Mouse (Mus musculus) spleen, adult 2 months (tissue): ENCODE data around the gene Tlr6. TPM values are rescaled to one million over a fixed set of nuclear protein-coding genes. Genes with fewer than 3 reads are reported as not detected.

Experiments used
- DNase-seq, 2 experiments: peaks; one replicate each; pipeline versions ENCODE4 v3.0.0 to v3.0.0-alpha.2; 2012 to 2021; ENCODE audit warnings: low spot score in 2 of 2, low read depth in 1 of 2
- H3K27ac ChIP-seq: fragments of 200-500 bp; 2 replicates; pipeline ENCODE4 v1.5.1; 2012; ENCODE audit warnings: low read length, inconsistent platforms; ENCODE audit not compliant: insufficient read depth
- H3K27me3 ChIP-seq: fragments of 200-500 bp; 2 replicates; pipeline ENCODE4 v1.6.1; 2012; ENCODE audit warnings: mild to moderate bottlenecking, moderate library complexity, low read length, inconsistent platforms; ENCODE audit not compliant: control insufficient read depth, insufficient read depth
- H3K36me3 ChIP-seq: fragments of 200-500 bp; 2 replicates; pipeline ENCODE4 v1.6.1; 2012; ENCODE audit warnings: mild to moderate bottlenecking, low read length, inconsistent platforms; ENCODE audit not compliant: control insufficient read depth, insufficient read depth
- H3K4me1 ChIP-seq: fragments of 200-500 bp; 2 replicates; pipeline ENCODE4 v1.6.1; 2011; ENCODE audit warnings: inconsistent platforms; ENCODE audit not compliant: control insufficient read depth, insufficient read depth, insufficient read length
- H3K4me3 ChIP-seq: fragments of 200-500 bp; 2 replicates; pipeline ENCODE4 v1.5.1; 2011; ENCODE audit warnings: mild to moderate bottlenecking, inconsistent platforms; ENCODE audit not compliant: insufficient read depth, insufficient read length; ENCODE audit errors: extremely low read depth
- CTCF ChIP-seq: fragments of 200-500 bp; IDR thresholded peaks from 2 replicates; pipeline ENCODE4 v1.5.1; 2011; ENCODE audit warnings: mild to moderate bottlenecking, inconsistent platforms; ENCODE audit not compliant: insufficient read depth, insufficient read length, insufficient replicate concordance; ENCODE audit errors: extremely low read depth
- POLR2A ChIP-seq: fragments of 200-500 bp; IDR thresholded peaks from 2 replicates; pipeline ENCODE4 v1.6.1; 2011; ENCODE audit warnings: low read depth, low read length, inconsistent platforms
- WGBS: fragments of 180-500 bp; shearing (Covaris S2); methylation state at CpG from one replicate; pipeline ENCODE4 v1.1.7; 2018; 5-methylcytosine and 5-hydroxymethylcytosine counted together
- polyA plus RNA-seq: library from polyadenylated mRNA; depleted of rRNA; stranded (reverse); fragments of >200 nt; gene quantifications from 2 replicates; pipeline ENCODE4 v1.2.3, GENCODE M21; 2012

Tlr6 gene
- polyA plus RNA-seq, 1 experiment: 2.4 TPM

DNA sequence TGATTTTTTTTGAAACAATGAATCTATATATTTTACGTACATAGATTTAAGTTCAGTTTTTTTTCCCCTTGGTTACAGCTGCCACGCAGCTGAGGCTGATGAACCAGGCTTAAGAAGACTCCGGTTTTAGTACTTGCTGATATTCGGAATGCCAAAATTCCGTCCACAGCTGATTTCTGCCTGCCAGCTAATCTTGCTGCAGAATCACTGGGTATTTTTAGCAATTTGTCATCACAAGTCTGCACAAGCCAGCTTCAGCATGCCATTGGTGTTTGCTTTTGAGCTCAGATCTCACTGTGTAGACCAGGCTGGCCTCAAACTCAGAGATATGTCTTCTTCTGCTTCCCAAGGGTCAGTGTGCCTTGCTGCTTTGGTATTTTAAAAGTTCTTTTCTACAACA lies 8.4 kb downstream of the Tlr6 start:
- no peaks in the 10 kb centered on the region for H3K4me1 ChIP-seq
- H3K27me3 ChIP-seq: no peaks in the 10 kb centered on the region
- H3K4me3 ChIP-seq: no peak overlapping the region
- no peak overlapping the region for H3K27ac ChIP-seq
- no peak for DNase-seq
- TF ChIP-seq POLR2A (no peak), CTCF (no peak)
- no peaks in the 10 kb centered on the region for H3K36me3 ChIP-seq
- 93% methylated on average over 5 of the region's 5 CpGs for WGBS

- Histone ChIP-seq H3K4me1 (peaks cover 9% of the 10 kb centered on the region; the same call in 1 of the 2 replicates), H3K4me3 (peak overlapping the region; percentile 58), H3K27me3 (no peaks in the 10 kb centered on the region), H3K27ac (peak overlapping the region; percentile 79), H3K36me3 (peaks cover 15% of the 10 kb centered on the region)
- WGBS: 79% methylated on average over 15 of the region's 15 CpGs
- no peak for DNase-seq
- TF ChIP-seq CTCF (no peak), POLR2A (no peak)
Observed at GRCm38 (mm10) chr5:64932775-64933174, 27.1 kb downstream of the Tlr6 start.

DNA sequence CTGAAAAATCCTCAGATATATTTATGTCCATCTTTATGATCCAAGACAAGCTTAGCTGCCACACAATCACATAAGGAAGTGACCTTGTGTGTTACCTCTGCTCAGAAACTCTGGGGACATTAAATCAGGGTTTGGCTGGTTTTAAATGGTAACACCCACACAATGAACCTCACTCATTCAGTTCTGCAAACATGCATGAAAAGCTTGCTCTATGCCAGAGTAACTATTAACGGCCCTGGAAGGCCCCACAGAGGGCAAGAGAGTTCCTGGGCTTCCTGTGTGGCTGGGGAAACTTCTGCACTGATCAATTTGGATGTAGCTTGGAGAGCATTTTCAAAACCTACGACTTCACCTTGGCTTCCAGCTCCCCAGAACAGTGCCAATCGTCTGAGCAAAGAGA lies 27.7 kb downstream of the Tlr6 start:
- Histone ChIP-seq H3K4me1 (peaks cover 9% of the 10 kb centered on the region; the same call in 1 of the 2 replicates), H3K27ac (peak overlapping the region; percentile 79), H3K4me3 (peak overlapping the region; percentile 58), H3K36me3 (peaks cover 17% of the 10 kb centered on the region), H3K27me3 (no peaks in the 10 kb centered on the region)
- 15% methylated on average over 3 of the region's 3 CpGs for WGBS
- DNase-seq: peak in 1 of 2 experiments; percentile 23
- TF ChIP-seq CTCF (no peak), POLR2A (no peak)

DNA sequence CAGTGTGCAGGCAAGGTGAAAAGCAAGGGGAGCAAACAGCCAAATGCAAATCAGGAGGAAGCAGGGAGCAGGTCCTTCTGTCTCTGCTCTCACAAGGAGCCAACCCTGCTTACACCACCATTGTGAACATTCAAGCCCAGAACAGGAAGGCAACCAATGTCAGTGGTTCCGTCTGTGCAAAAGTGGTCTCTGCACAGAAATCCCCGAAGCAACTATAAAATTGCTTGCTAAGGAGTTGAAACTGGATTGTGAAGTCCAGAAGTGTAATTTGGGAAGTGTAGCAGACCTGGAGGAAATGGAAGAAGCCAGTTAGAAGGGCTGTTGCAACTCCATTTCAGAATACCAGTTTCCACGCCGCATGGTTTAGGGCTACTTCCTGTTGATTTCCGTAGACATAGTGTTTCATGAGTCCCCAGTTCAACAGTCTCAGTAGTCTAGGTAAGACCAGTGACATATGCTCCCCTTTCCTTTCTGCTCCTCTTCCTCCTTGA lies 37.0 kb downstream of the Tlr6 start:
- no peak for TF ChIP-seq CTCF
- Histone ChIP-seq H3K36me3 (peaks cover 10% of the 10 kb centered on the region), H3K4me1 (peaks cover 21% of the 10 kb centered on the region; the same call in 1 of the 2 replicates), H3K27ac (peak overlapping the region; percentile 75), H3K4me3 (no peak overlapping the region), H3K27me3 (no peaks in the 10 kb centered on the region)
- DNase-seq: peak in 1 of 2 experiments; percentile 51
- 18% methylated on average over 5 of the region's 5 CpGs for WGBS

DNA sequence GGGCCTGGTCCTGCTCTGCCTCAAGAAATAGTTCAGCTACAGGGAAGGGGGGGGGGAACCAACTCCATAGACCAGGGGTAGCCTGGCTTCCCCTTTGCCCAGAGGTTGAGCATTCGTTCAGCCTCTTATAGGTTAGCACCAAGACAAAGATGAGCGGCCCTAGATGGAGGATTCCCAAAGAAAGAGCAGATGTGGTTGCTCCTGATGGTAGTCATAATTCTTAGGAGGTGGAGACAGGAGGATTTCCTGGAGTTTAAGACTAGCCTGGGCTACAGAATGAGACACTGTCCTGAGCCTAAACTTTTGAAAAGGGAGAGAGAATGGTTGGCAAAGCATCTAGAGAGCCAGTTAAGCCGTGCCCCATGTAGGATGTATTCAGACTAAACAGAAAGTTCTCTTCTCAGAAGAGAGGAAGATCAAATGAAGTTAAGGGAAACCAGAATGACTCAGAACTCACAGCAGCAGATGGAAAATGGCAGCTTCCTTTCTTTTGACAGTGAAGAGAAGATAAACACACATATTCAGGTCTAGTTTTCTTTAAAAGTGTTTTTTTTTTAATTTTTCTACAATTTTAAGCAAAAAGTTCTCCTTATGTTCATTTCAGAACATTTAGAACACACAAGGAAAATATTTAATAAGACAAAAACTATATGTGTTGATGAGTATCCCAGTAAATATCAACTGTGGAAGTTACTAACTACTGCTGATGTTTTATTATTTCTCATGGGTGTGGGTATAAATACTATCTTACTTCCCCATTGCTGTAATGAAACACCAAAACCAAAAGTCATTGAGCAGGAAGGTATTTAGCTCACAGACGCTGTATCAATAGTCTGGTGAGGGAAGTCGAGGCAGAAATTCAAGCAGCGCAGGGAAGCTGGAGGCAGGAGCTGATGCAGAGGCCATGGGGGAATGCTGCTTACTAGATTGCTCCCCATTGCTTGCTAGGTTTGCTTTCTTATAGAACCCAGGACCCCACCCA lies 41.0 kb downstream of the Tlr6 start:
- WGBS: 66% methylated on average over 6 of the region's 6 CpGs
- TF ChIP-seq POLR2A (no peak), CTCF (no peak)
- no peak overlapping the region for H3K4me3 ChIP-seq
- DNase-seq: no peak
- H3K36me3 ChIP-seq: no peaks in the 10 kb centered on the region
- peaks cover 18% of the 10 kb centered on the region; the same call in 1 of the 2 replicates for H3K4me1 ChIP-seq
- H3K27me3 ChIP-seq: no peaks in the 10 kb centered on the region
- peak overlapping the region; percentile 73 for H3K27ac ChIP-seq

GRCm38 (mm10) chr5:64917721-64918120 lies 42.2 kb downstream of the Tlr6 start:
- 82% methylated on average over 11 of the region's 11 CpGs for WGBS
- Histone ChIP-seq H3K4me3 (no peak overlapping the region), H3K4me1 (peaks cover 6% of the 10 kb centered on the region; the same call in 1 of the 2 replicates), H3K27ac (peak overlapping the region; percentile 73; the same call in 1 of the 2 replicates), H3K27me3 (no peaks in the 10 kb centered on the region), H3K36me3 (no peaks in the 10 kb centered on the region)
- no peak for TF ChIP-seq CTCF
- no peak for TF ChIP-seq POLR2A
- no peak for DNase-seq
